Mouse (Mus musculus) cortical plate, adult 2 months (tissue): ENCODE measurements around the gene Tmem210. TPM values are rescaled to one million over a fixed set of nuclear protein-coding genes. Genes with fewer than 3 reads are reported as not detected.

Source experiments
- H3K27ac ChIP-seq: fragments of 200-500 bp; 2 replicates; pipeline ENCODE4 v1.5.1; 2012; ENCODE audit warnings: low read length, control low read depth, inconsistent platforms; ENCODE audit not compliant: insufficient read depth
- H3K4me1 ChIP-seq: fragments of 200-500 bp; 2 replicates; pipeline ENCODE4 v1.6.1; 2011; ENCODE audit warnings: low read length; ENCODE audit not compliant: control insufficient read depth, insufficient read depth
- H3K4me3 ChIP-seq: fragments of 200-500 bp; 2 replicates; pipeline ENCODE4 v1.5.1; 2011; ENCODE audit warnings: mild to moderate bottlenecking, low read length, control low read depth; ENCODE audit not compliant: insufficient read depth
- CTCF ChIP-seq: fragments of 200-500 bp; IDR thresholded peaks from 2 replicates; pipeline ENCODE4 v1.5.1; 2011; ENCODE audit warnings: mild to moderate bottlenecking, control low read depth, low read length; ENCODE audit not compliant: insufficient read depth; ENCODE audit errors: extremely low read depth
- POLR2A ChIP-seq: fragments of 200-500 bp; IDR thresholded peaks from 2 replicates; pipeline ENCODE4 v1.6.1; 2011; ENCODE audit warnings: mild to moderate bottlenecking, low read length, control low read depth; ENCODE audit not compliant: insufficient read depth; ENCODE audit errors: extremely low read depth
- polyA plus RNA-seq: library from polyadenylated mRNA; depleted of rRNA; stranded (reverse); fragments of >200 nt; gene quantifications from 2 replicates; pipeline ENCODE4 v1.2.3, GENCODE M21; 2012

The Tmem210 gene
- polyA plus RNA-seq, 1 experiment = not detected

- H3K4me1 ChIP-seq = no peaks in the 10 kb centered on the region
- no peak for TF ChIP-seq POLR2A
- peak; percentile 74 for TF ChIP-seq CTCF
- no peak overlapping the region for H3K4me3 ChIP-seq
Measured at GRCm38 (mm10) chr2:25278928-25279882, 8.7 kb upstream of the Tmem210 start.

GRCm38 (mm10) chr2:25285551-25285950, 2.4 kb upstream of the Tmem210 start:
- Histone ChIP-seq H3K4me3 (no peak overlapping the region), H3K4me1 (peaks cover 3% of the 10 kb centered on the region; the same call in 1 of the 2 replicates), H3K27ac (no peak overlapping the region)
- no peak for TF ChIP-seq CTCF
- 0 out of 2 replicates have a peak, but pooled peaks have one; percentile 0 for TF ChIP-seq POLR2A

More at GRCm38 (mm10) chr2:25278928-25279882, 8.7 kb upstream of the Tmem210 start:
- no peak overlapping the region for H3K27ac ChIP-seq

GRCm38 (mm10) chr2:25286314-25286713, 1.6 kb upstream of the Tmem210 start:
- Histone ChIP-seq H3K4me1 (peaks cover 3% of the 10 kb centered on the region; the same call in 1 of the 2 replicates), H3K27ac (no peak overlapping the region), H3K4me3 (no peak overlapping the region)
- peak; percentile 45; the same call in 1 of the 2 replicates for TF ChIP-seq POLR2A
- TF ChIP-seq CTCF = no peak

GRCm38 (mm10) chr2:25286837-25287636, 908 bp upstream of the Tmem210 start:
- TF ChIP-seq CTCF (no peak), POLR2A (no peak)
- Histone ChIP-seq H3K27ac (no peak overlapping the region), H3K4me1 (peaks cover 3% of the 10 kb centered on the region; the same call in 1 of the 2 replicates), H3K4me3 (no peak overlapping the region)

GRCm38 (mm10) chr2:25288734-25289345, 895 bp downstream of the Tmem210 start:
- H3K4me3 ChIP-seq = no peak overlapping the region
- TF ChIP-seq CTCF (no peak), POLR2A (peak; percentile 48)
- peaks cover 3% of the 10 kb centered on the region; the same call in 1 of the 2 replicates for H3K4me1 ChIP-seq
- H3K27ac ChIP-seq = no peak overlapping the region

GRCm38 (mm10) chr2:25289651-25290050, 1.7 kb downstream of the Tmem210 start, which contains the start of gene Lrrc26:
Lrrc26 (plus strand) TSS chr2:25289915.
- Histone ChIP-seq H3K27ac (peak within 1 kb of the TSS; percentile 24; the same call in 1 of the 2 replicates), H3K4me1 (peaks cover 3% of the 10 kb centered on the region; the same call in 1 of the 2 replicates), H3K4me3 (no peak within 1 kb of the TSS)
- no peak for TF ChIP-seq POLR2A
- no peak for TF ChIP-seq CTCF

GRCm38 (mm10) chr2:25290101-25290815, 2.3 kb downstream of the Tmem210 start:
- no peak for TF ChIP-seq CTCF
- TF ChIP-seq POLR2A = peak; percentile 34; the same call in 1 of the 2 replicates
- H3K27ac ChIP-seq = peak overlapping the region; percentile 24; the same call in 1 of the 2 replicates
- H3K4me1 ChIP-seq = peaks cover 3% of the 10 kb centered on the region; the same call in 1 of the 2 replicates
- no peak overlapping the region for H3K4me3 ChIP-seq

GRCm38 (mm10) chr2:25290816-25291130, 2.8 kb downstream of the Tmem210 start:
- TF ChIP-seq POLR2A = no peak
- TF ChIP-seq CTCF = no peak
- Histone ChIP-seq H3K4me1 (peaks cover 3% of the 10 kb centered on the region; the same call in 1 of the 2 replicates), H3K27ac (0 out of 2 replicates have a peak overlapping the region, but pooled peaks have one; percentile 24), H3K4me3 (no peak overlapping the region)
